Mouse (Mus musculus) heart, postnatal 0 days (tissue): Measurements from ENCODE around the gene Ildr2. TPM values are rescaled to one million over a fixed set of nuclear protein-coding genes. Genes with fewer than 3 reads are reported as not detected.

Experiments
- ATAC-seq: fragments of 200-750 bp; cut with Nextera tagmentation; 2 replicates; pipeline ENCODE4 v1.8.0; 2017; ENCODE audit warnings: low read depth, moderate number of reproducible peaks, moderate library complexity; ENCODE audit not compliant: insufficient read depth
- DNase-seq: peaks from one replicate; pipeline ENCODE4 v3.0.0-alpha.2; 2016; ENCODE audit warnings: low spot score
- H3K27ac ChIP-seq: fragments of 300-500 bp; sonication (generic); 2 replicates; pipeline ENCODE4 v1.5.1; 2014; ENCODE audit warnings: low read depth, mild to moderate bottlenecking
- H3K27me3 ChIP-seq: fragments of 300-500 bp; sonication (generic); 2 replicates; pipeline ENCODE4 v1.6.1; 2014; ENCODE audit warnings: low read length, mixed read lengths; ENCODE audit not compliant: control insufficient read depth, insufficient read depth
- H3K36me3 ChIP-seq: fragments of 300-500 bp; sonication (generic); replicated peaks from 2 replicates; pipeline ENCODE4 v1.6.1; 2014; ENCODE audit warnings: low read length, mixed read lengths; ENCODE audit not compliant: control insufficient read depth, insufficient read depth
- H3K4me1 ChIP-seq: fragments of 300-500 bp; sonication (generic); 2 replicates; pipeline ENCODE4 v1.6.1; 2014; ENCODE audit warnings: antibody characterized with exemption; ENCODE audit not compliant: control insufficient read depth, insufficient read depth
- H3K4me2 ChIP-seq: fragments of 300-500 bp; sonication (generic); 2 replicates; pipeline ENCODE4 v1.6.1; 2014; ENCODE audit warnings: low read depth, mild to moderate bottlenecking, low read length, moderate library complexity
- H3K4me3 ChIP-seq: fragments of 300-500 bp; sonication (generic); 2 replicates; pipeline ENCODE4 v1.5.1; 2014; ENCODE audit warnings: low read depth, low read length
- H3K9ac ChIP-seq: fragments of 300-500 bp; sonication (generic); replicated peaks from 2 replicates; pipeline ENCODE4 v1.6.1; 2014; ENCODE audit warnings: low read depth, low read length, mixed read lengths
- H3K9me3 ChIP-seq: fragments of 300-500 bp; sonication (generic); replicated peaks from 2 replicates; pipeline ENCODE4 v1.6.1; 2016; ENCODE audit warnings: low read length; ENCODE audit not compliant: control insufficient read depth
- CTCF ChIP-seq: IDR thresholded peaks from 2 replicates; pipeline ENCODE4 v1.5.1; 2016; ENCODE audit warnings: antibody characterized with exemption, control low read depth, low read depth
- EP300 ChIP-seq: IDR thresholded peaks from 2 replicates; pipeline ENCODE4 v1.6.1; 2016; ENCODE audit warnings: antibody characterized with exemption, low read depth
- WGBS: fragments of 180-500 bp; shearing (Covaris S2); extraction: QIAGEN DNeasy Blood & Tissue Kit; methylation state at CpG from one replicate; pipeline ENCODE4 v1.1.7; 2014; 5-methylcytosine and 5-hydroxymethylcytosine counted together
- polyA plus RNA-seq: library from polyadenylated mRNA; unstranded; fragments of >200 nt; fragmentation: Nextera tagmentation; extraction: Ambion mirVana; gene quantifications from 2 replicates; pipeline ENCODE4 v1.2.1, GENCODE M21; 2015
- total RNA-seq: library from RNA; depleted of rRNA; stranded (reverse); fragments of >200 nt; gene quantifications from 2 replicates; pipeline ENCODE4 v1.2.3, GENCODE M21; 2014; ENCODE audit warnings: low replicate concordance; rRNA removed

Gene Ildr2
- total and polyA plus RNA-seq, 2 experiments from 2014 or later: 0.52 to 1.9 TPM

DNA sequence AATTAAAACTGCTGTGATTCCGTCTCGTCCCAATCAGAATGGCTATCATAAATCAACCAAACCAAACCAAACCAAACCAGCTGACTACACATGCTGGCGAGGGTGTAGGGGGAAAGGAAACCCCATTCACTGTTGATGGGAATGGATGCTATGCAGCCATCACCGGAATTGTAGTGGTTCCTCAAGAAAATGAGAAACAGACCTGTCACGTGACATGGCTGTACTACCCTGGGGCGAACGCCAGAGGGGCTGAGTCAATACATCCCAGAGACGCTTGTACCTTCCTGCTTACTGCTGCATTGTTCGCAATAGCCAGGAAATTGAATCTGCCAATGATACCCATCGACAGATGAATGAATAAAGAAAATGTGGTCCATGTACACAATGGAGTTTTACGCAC, 95.8 kb downstream of the Ildr2 start:
- no peak overlapping the region for H3K4me3 ChIP-seq
- ATAC-seq (no peak), DNase-seq (no peak)
- TF ChIP-seq CTCF (no peak), EP300 (no peak)
- no peaks in the 10 kb centered on the region for H3K36me3 ChIP-seq
- H3K27me3 ChIP-seq: no peaks in the 10 kb centered on the region
- H3K9me3 ChIP-seq: no peaks in the 10 kb centered on the region
- H3K4me1 ChIP-seq: no peaks in the 10 kb centered on the region
- no peak overlapping the region for H3K9ac ChIP-seq
- no peak overlapping the region for H3K4me2 ChIP-seq
- WGBS: 81% methylated on average over 11 of the region's 11 CpGs
- H3K27ac ChIP-seq: no peak overlapping the region

DNA sequence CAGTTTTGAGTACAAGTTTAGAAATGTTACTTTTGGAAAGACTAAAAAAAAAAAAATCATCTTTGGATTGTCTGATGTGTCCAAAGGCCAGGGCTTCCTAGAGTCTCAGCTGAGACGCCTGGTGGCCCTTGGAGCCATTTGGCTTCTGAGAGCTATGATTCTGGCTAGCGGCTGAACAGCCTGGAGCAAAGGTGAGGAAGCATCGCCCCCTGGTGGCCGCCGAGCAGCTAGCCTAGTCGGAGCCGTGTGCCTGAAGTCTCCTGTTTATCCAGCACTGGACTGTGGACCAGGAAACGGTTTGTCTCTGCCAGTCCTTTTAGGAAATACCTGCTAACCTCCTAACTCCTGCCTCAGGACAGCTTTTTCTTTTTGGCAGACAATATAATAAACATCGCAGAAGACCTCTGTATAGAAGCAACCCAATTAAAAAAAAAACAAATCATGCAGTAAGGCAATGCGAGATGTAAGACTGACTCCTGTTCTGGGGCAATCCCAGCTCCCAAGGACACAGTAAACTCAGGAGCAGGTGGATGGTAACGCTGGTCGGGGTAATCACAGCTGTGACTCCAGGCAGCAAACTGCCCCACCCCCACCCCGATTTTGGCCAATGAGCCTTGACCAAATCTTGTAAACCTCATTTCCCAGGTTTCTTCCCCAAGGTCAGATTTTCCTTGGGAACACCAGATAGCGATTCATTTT, 106.4 kb downstream of the Ildr2 start:
- WGBS: 23% methylated on average over 14 of the region's 14 CpGs
- peak; percentile 78 for ATAC-seq

GRCm38 (mm10) chr1:166360896-166361295, 107.0 kb downstream of the Ildr2 start:
- Histone ChIP-seq H3K9me3 (no peaks in the 10 kb centered on the region), H3K4me1 (no peaks in the 10 kb centered on the region), H3K27me3 (no peaks in the 10 kb centered on the region), H3K4me2 (no peak overlapping the region), H3K4me3 (no peak overlapping the region), H3K36me3 (no peaks in the 10 kb centered on the region), H3K27ac (no peak overlapping the region), H3K9ac (no peak overlapping the region)
- TF ChIP-seq EP300 (no peak), CTCF (no peak)
- ATAC-seq (no peak), DNase-seq (no peak)
- WGBS: 76% methylated on average over 5 of the region's 5 CpGs

More for the DNA sequence above, 106.4 kb downstream of the Ildr2 start:
- no peaks in the 10 kb centered on the region for H3K36me3 ChIP-seq
- no peak overlapping the region for H3K9ac ChIP-seq
- no peak overlapping the region for H3K27ac ChIP-seq
- no peak overlapping the region for H3K4me2 ChIP-seq
- TF ChIP-seq EP300 (no peak), CTCF (peak; percentile 85)
- no peak overlapping the region for H3K4me3 ChIP-seq
- H3K27me3 ChIP-seq: no peaks in the 10 kb centered on the region
- H3K9me3 ChIP-seq: no peaks in the 10 kb centered on the region
- peak; percentile 62 for DNase-seq
- H3K4me1 ChIP-seq: no peaks in the 10 kb centered on the region

GRCm38 (mm10) chr1:166361842-166362241, 107.9 kb downstream of the Ildr2 start:
- Histone ChIP-seq H3K4me1 (no peaks in the 10 kb centered on the region), H3K9ac (no peak overlapping the region), H3K4me3 (no peak overlapping the region), H3K9me3 (no peaks in the 10 kb centered on the region), H3K4me2 (no peak overlapping the region), H3K27me3 (no peaks in the 10 kb centered on the region), H3K27ac (no peak overlapping the region), H3K36me3 (no peaks in the 10 kb centered on the region)
- DNase-seq (no peak), ATAC-seq (no peak)
- no peak for TF ChIP-seq CTCF
- TF ChIP-seq EP300: no peak
- 72% methylated on average over 3 of the region's 3 CpGs for WGBS

GRCm38 (mm10) chr1:166362659-166363058, 108.7 kb downstream of the Ildr2 start:
- Histone ChIP-seq H3K9ac (no peak overlapping the region), H3K4me1 (no peaks in the 10 kb centered on the region), H3K9me3 (no peaks in the 10 kb centered on the region), H3K36me3 (no peaks in the 10 kb centered on the region), H3K4me2 (no peak overlapping the region), H3K27me3 (no peaks in the 10 kb centered on the region), H3K4me3 (no peak overlapping the region), H3K27ac (no peak overlapping the region)
- WGBS: 76% methylated on average over 3 of the region's 3 CpGs
- TF ChIP-seq EP300: no peak
- ATAC-seq: no peak
- no peak for DNase-seq

- no peaks in the 10 kb centered on the region for H3K4me1 ChIP-seq
- H3K9me3 ChIP-seq: no peaks in the 10 kb centered on the region
- H3K27me3 ChIP-seq: no peaks in the 10 kb centered on the region
- ATAC-seq (no peak), DNase-seq (no peak)
- no peak overlapping the region for H3K9ac ChIP-seq
- H3K36me3 ChIP-seq: no peaks in the 10 kb centered on the region
- no peak for TF ChIP-seq EP300
- no peak for TF ChIP-seq CTCF
- no peak overlapping the region for H3K4me3 ChIP-seq
- no peak overlapping the region for H3K4me2 ChIP-seq
- H3K27ac ChIP-seq: no peak overlapping the region
These were observed 109.2 kb downstream of the Ildr2 start for GRCm38 (mm10) chr1:166363122-166363521.

Other genes with a start within 250 kb of the Ildr2 start
- gene Dusp27, start 126.2 kb upstream of the Ildr2 start, total RNA-seq: 33.2 and 40.1 TPM in 2 replicates
- gene Dusp27, start 126.2 kb upstream of the Ildr2 start, polyA plus RNA-seq: 34.6 and 39.9 TPM in 2 replicates
- gene Gpa33, start 123.9 kb upstream of the Ildr2 start, total RNA-seq: 0.65 TPM in 1 of 2 replicates, not detected in the other
- 0.07 TPM in 1 of 2 replicates, not detected in the other for gene Gpa33, start 123.9 kb upstream of the Ildr2 start, polyA plus RNA-seq
- not detected in 2 replicates for gene Mael, start 15.4 kb upstream of the Ildr2 start, total RNA-seq
- gene Mael, start 15.4 kb upstream of the Ildr2 start, polyA plus RNA-seq: not detected in 2 replicates
- gene Tada1, start 125.0 kb downstream of the Ildr2 start, total RNA-seq: 24.7 and 26.3 TPM in 2 replicates
- 20.8 and 22.1 TPM in 2 replicates for gene Tada1, start 125.0 kb downstream of the Ildr2 start, polyA plus RNA-seq
- 17.9 and 26.3 TPM in 2 replicates for gene Pogk, start 155.7 kb downstream of the Ildr2 start, total RNA-seq
- gene Pogk, start 155.7 kb downstream of the Ildr2 start, polyA plus RNA-seq: 5.4 TPM in 2 replicates
- gene Gm4846, start 243.4 kb downstream of the Ildr2 start, total RNA-seq: not detected in 2 replicates
- not detected in 2 replicates for gene Gm4846, start 243.4 kb downstream of the Ildr2 start, polyA plus RNA-seq